Mouse (Mus musculus): ENCODE data around the gene Arhgap32. TPM values are rescaled to one million over a fixed set of nuclear protein-coding genes. Genes with fewer than 3 reads are reported as not detected.

The Arhgap32 gene
- polyA plus RNA-seq, 1 experiment = 233 TPM

DNA sequence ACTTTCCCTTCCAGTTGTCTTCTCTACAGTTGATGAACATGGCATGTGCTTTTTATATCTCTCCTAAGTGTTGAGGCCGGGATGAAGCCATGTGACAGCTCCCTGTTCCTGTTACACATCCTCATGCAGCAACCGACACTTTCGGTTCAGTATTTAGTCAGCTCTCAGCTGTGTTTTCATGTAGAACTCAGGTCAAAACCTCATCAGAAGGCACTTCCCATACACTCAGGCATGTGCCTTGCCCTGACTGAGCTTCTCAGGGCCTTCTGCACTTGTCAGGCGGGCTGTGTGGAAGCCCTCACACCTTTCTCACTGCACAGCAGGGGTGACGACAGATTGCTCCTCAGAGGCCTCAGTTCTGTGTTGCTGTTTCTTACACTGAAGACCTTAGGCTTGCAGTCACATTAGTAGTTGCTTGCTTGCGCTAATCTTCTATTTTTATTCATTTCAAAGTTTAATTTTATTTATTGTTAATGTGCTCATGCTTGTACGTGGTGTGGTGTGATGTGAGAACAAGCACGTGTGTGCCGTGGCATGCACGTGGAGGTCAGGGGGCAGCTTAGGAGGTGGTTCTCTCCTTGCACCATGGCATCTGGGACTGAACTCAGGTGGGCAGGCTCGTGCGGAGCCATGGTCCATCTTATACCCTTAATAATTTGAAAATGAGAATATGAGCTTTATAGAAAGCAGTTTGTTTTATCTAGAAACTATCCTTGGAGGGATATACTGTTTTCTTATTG, 30.5 kb downstream of the Arhgap32 start:
- Histone ChIP-seq H3K4me3 (ENCODE audit: insufficient read depth, low read depth, low read length) (no peak overlapping the region), H3K4me1 (ENCODE audit: control insufficient read depth, insufficient read depth, low read length) (peaks cover 10% of the 10 kb centered on the region), H3K27ac (ENCODE audit: insufficient read depth, low read depth, low read length) (peak overlapping the region; percentile 1; the same call in 1 of the 2 replicates)
- TF ChIP-seq POLR2A (IDR thresholded peaks at IDR 0.05; ENCODE audit: insufficient read depth, low read depth, low read length) = no peak
- no peak for TF ChIP-seq CTCF (IDR thresholded peaks at IDR 0.05; ENCODE audit: insufficient read depth, low read depth, low read length)
- WGBS = 51% methylated on average over 12 of the region's 12 CpGs

DNA sequence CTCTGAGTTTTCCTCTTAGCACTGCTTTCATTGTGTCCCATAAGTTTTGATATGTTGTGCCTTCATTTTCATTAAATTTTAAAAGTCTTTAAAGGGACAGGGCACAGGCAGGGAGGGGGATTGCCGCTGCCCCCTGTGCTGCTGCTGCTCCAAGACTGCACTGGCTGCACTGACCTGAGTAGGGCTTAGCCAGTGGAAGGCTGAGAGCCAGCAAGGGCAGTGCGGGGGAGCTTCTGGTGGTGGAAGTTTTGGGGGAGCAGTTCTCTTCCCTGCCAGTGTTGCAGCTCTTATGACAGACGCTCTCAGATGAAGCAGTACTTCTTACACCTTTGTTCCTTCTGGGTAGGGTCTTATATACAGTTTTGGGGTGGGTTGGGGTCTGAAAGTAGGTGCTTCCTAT, 33.3 kb downstream of the Arhgap32 start:
- H3K4me1 ChIP-seq (ENCODE audit: control insufficient read depth, insufficient read depth, low read length) = peaks cover 10% of the 10 kb centered on the region
- 76% methylated on average over 3 of the region's 3 CpGs for WGBS
- H3K4me3 ChIP-seq (ENCODE audit: insufficient read depth, low read depth, low read length) = no peak overlapping the region
- H3K27ac ChIP-seq (ENCODE audit: insufficient read depth, low read depth, low read length) = no peak overlapping the region
- TF ChIP-seq CTCF (IDR thresholded peaks at IDR 0.05; ENCODE audit: insufficient read depth, low read depth, low read length) (no peak), POLR2A (IDR thresholded peaks at IDR 0.05; ENCODE audit: insufficient read depth, low read depth, low read length) (no peak)

DNA sequence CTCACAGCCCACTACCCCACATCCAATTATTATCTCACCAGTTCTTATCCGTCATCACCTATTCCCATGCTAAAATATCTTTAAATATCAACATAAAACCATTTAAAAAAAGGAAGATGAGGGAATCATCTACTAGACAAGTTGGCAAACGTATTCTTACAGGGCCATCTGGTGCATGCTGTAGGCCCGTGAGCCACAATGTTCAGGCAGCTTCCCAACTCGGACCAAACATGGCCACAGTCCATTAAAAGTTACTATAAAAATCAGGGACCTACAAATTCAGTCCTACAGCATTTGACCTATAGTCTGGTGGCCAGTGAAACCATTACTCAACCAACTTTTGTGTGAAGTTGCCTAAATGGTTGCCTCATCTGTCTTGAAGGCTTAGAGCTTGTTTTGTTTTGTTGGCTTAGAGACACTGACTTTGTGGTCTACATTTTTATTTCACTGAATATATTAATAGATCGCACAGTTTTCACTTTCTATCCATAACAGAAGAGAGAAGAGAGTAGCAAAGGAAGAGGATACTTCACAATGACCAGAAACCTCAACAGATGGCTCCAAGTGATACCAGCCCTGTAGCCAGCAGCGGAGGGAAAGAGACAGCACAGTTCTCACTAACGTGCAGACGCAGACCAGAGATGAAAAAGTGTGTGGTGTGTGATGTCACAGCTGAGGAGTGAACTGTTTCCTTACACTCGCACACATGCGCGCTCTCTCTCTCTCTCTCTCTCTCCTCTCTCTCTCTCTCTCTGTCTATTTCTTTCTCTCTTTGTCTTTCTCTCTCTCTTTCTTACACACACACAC, 34.1 kb downstream of the Arhgap32 start:
- H3K4me3 ChIP-seq (ENCODE audit: insufficient read depth, low read depth, low read length) = no peak overlapping the region
- H3K4me1 ChIP-seq (ENCODE audit: control insufficient read depth, insufficient read depth, low read length) = peaks cover 10% of the 10 kb centered on the region
- TF ChIP-seq CTCF (IDR thresholded peaks at IDR 0.05; ENCODE audit: insufficient read depth, low read depth, low read length) = no peak
- TF ChIP-seq POLR2A (IDR thresholded peaks at IDR 0.05; ENCODE audit: insufficient read depth, low read depth, low read length) = no peak
- no peak overlapping the region for H3K27ac ChIP-seq (ENCODE audit: insufficient read depth, low read depth, low read length)
- 88% methylated on average over 11 of the region's 11 CpGs for WGBS

DNA sequence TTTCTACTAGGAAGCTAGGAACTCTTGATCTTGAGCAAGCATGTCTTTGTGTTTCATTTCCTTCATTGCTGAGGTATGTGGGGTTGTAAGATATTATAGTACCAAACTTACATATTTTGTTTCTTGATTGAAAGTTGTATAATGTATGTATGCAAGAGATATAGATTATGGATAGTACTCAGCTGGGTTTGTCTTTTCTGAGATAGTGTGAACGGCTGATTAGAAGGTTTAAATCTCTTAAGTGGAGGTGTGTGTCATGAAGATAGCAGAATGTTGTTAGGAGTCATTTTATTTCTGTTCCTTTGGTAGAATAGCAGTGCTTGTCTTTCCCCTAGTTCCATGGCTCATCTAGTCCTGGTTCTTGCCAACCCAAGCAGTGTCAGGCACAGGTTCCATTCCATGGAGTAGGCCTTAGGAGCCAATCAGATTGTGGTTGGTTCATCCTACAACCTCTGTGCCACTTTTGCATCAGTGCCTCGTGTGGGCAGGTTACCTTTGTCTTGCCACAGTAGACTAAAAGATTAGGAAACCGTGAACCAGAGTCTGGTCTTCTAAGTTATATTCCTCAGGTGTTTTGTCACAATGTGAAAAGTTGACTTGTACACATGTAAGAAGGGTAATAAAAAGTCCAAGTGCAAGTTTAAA, 38.9 kb downstream of the Arhgap32 start:
- H3K27ac ChIP-seq (ENCODE audit: insufficient read depth, low read depth, low read length) = no peak overlapping the region
- 87% methylated on average over 3 of the region's 3 CpGs for WGBS
- TF ChIP-seq CTCF (IDR thresholded peaks at IDR 0.05; ENCODE audit: insufficient read depth, low read depth, low read length) = no peak
- TF ChIP-seq POLR2A (IDR thresholded peaks at IDR 0.05; ENCODE audit: insufficient read depth, low read depth, low read length) = no peak

DNA sequence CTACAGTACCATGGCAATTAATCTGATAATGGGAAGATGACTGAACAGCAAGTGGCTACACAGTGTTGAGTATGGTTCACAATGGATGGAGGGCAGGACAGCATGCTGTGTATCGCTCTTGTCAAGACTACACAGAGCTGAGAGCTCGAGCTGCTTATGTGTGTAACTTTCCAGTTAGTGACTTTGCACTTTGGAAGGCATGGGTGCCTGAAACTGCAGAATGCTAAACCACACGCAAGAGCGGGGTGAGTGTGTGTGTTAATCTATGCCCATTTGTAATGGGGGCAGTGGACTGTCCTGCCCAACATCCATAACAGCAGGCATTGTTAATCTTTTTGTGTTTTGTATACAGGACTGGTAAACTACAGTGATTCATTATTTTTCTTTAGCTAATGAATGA, 40.8 kb downstream of the Arhgap32 start:
- Histone ChIP-seq H3K27ac (ENCODE audit: insufficient read depth, low read depth, low read length) (no peak overlapping the region), H3K4me3 (ENCODE audit: insufficient read depth, low read depth, low read length) (no peak overlapping the region), H3K4me1 (ENCODE audit: control insufficient read depth, insufficient read depth, low read length) (no peaks in the 10 kb centered on the region)
- TF ChIP-seq CTCF (IDR thresholded peaks at IDR 0.05; ENCODE audit: insufficient read depth, low read depth, low read length) (no peak), POLR2A (IDR thresholded peaks at IDR 0.05; ENCODE audit: insufficient read depth, low read depth, low read length) (no peak)
- WGBS = 83% methylated on average over 4 of the region's 4 CpGs

More for the DNA sequence above, 38.9 kb downstream of the Arhgap32 start:
- H3K4me1 ChIP-seq (ENCODE audit: control insufficient read depth, insufficient read depth, low read length) = no peaks in the 10 kb centered on the region
- no peak overlapping the region for H3K4me3 ChIP-seq (ENCODE audit: insufficient read depth, low read depth, low read length)

DNA sequence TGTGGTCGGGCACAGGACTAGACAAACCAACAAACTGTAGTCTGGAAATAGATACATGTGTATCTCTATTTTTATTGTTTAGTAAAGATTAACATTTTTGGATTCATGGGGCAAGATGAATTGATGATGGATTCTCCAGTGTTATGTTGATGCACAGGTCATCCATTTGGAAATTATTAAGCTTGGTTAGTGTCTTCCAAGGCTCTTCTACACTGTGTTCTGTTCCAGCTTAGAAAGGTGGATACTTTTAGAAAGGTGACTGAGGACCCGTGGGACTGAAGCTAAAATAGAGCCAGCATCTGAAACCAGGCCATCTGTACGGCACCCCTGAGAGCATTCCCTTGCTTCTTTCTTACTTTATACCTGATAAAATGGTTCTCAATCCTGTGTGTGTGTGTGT, 41.3 kb downstream of the Arhgap32 start:
- TF ChIP-seq CTCF (IDR thresholded peaks at IDR 0.05; ENCODE audit: insufficient read depth, low read depth, low read length) = no peak
- TF ChIP-seq POLR2A (IDR thresholded peaks at IDR 0.05; ENCODE audit: insufficient read depth, low read depth, low read length) = no peak
- H3K27ac ChIP-seq (ENCODE audit: insufficient read depth, low read depth, low read length) = no peak overlapping the region
- H3K4me1 ChIP-seq (ENCODE audit: control insufficient read depth, insufficient read depth, low read length) = no peaks in the 10 kb centered on the region
- 60% methylated on average over 3 of the region's 3 CpGs for WGBS
- no peak overlapping the region for H3K4me3 ChIP-seq (ENCODE audit: insufficient read depth, low read depth, low read length)

DNA sequence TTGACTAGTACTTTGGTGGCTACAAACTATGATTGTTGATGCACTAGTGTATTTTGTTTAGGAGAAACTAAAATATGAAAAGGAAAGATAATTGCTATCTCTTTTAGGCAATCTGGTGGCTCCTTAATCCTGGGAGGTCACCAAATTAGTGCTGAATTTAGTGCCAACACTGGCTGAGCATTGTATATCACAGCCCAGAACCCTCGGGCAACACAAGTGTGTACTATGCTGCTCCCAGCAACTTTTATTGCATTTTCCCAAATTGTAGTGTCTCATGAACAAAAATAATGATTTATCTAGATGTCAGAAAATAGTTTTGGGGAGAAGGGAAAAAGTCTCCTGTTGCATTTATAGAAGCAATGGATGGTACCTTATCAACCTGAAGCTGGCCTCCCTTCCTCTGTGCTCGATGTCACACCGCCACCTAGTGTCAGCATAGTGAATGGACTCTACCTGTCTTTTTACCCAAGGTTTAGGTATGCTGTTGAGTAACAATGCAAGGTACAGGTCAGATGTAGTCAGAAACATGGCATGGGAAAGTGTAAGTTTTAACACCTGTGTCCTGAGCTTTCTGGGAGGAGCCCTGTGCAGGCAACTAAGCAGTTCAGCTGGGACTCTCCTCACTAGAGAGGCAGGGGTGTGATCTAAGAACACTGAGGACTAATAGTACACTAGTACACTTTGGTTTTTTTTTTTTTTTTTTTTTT, 43.1 kb downstream of the Arhgap32 start:
- Histone ChIP-seq H3K27ac (ENCODE audit: insufficient read depth, low read depth, low read length) (no peak overlapping the region), H3K4me1 (ENCODE audit: control insufficient read depth, insufficient read depth, low read length) (no peaks in the 10 kb centered on the region), H3K4me3 (ENCODE audit: insufficient read depth, low read depth, low read length) (no peak overlapping the region)
- 26% methylated on average over 3 of the region's 3 CpGs for WGBS
- no peak for TF ChIP-seq CTCF (IDR thresholded peaks at IDR 0.05; ENCODE audit: insufficient read depth, low read depth, low read length)
- TF ChIP-seq POLR2A (IDR thresholded peaks at IDR 0.05; ENCODE audit: insufficient read depth, low read depth, low read length) = no peak

DNA sequence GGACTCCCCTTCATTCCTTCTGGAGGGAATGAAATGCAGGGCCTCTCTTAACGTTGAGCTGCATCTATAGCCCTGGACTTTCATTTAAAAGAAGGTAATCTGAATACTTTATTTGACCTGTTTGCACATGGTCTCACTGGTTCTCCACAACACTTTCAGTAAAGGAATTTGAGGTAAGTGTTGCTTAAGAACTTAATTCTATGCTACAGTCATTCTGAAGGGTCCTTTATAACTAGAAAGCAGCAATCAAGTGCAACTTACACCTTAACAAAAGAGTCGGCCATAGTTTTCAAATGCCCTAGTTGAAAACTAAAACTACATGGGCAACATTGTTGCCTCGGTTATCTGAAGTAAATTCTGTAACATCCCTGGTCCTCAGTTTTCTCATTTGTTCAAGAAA, 43.8 kb downstream of the Arhgap32 start:
- H3K4me3 ChIP-seq (ENCODE audit: insufficient read depth, low read depth, low read length) = no peak overlapping the region
- no peaks in the 10 kb centered on the region for H3K4me1 ChIP-seq (ENCODE audit: control insufficient read depth, insufficient read depth, low read length)
- no peak overlapping the region for H3K27ac ChIP-seq (ENCODE audit: insufficient read depth, low read depth, low read length)
- WGBS = 72% methylated on average over 3 of the region's 3 CpGs
- no peak for TF ChIP-seq POLR2A (IDR thresholded peaks at IDR 0.05; ENCODE audit: insufficient read depth, low read depth, low read length)
- no peak for TF ChIP-seq CTCF (IDR thresholded peaks at IDR 0.05; ENCODE audit: insufficient read depth, low read depth, low read length)
